Mouse (Mus musculus) kidney, postnatal 10 days (tissue): ENCODE measurements at regions not wholly inside any gene's neighbourhood (a gene's known extent, or its start where the extent isn't known, plus 50 kb on each side); places are given as distances from the start of the nearest gene placed in this dataset.
A peak's percentile ranks its signal among the peaks of the same experiment; 100 is the strongest.

Experiments
- DNase-seq: peaks from one replicate; pipeline ENCODE4 v3.0.0; 2021; ENCODE audit warnings: mixed read lengths

GRCm38 (mm10) chr2:133614672-133615071, 62.7 kb downstream of the Bmp2 start:
- DNase-seq: peak; percentile 50

- DNase-seq: no peak
These were observed 63.3 kb downstream of the Bmp2 start for GRCm38 (mm10) chr2:133615299-133615698.

- no peak for DNase-seq
These were observed 65.4 kb downstream of the Bmp2 start for GRCm38 (mm10) chr2:133617317-133617835.

- DNase-seq: no peak
These were observed 70.6 kb downstream of the Bmp2 start for GRCm38 (mm10) chr2:133622523-133622922.

- DNase-seq: no peak
These were observed 73.6 kb downstream of the Bmp2 start for GRCm38 (mm10) chr2:133625542-133625941.

- DNase-seq: no peak
These were observed 76.9 kb downstream of the Bmp2 start for GRCm38 (mm10) chr2:133628874-133629273.

- no peak for DNase-seq
These were observed 83.5 kb downstream of the Bmp2 start for GRCm38 (mm10) chr2:133635434-133635833.

- DNase-seq: no peak
These were observed 98.0 kb downstream of the Bmp2 start for GRCm38 (mm10) chr2:133649874-133650481.

GRCm38 (mm10) chr2:133666331-133667054, 114.5 kb downstream of the Bmp2 start:
- DNase-seq: no peak

- no peak for DNase-seq
These were observed 115.1 kb downstream of the Bmp2 start for GRCm38 (mm10) chr2:133667055-133667395.

GRCm38 (mm10) chr2:133669821-133670220, 117.9 kb downstream of the Bmp2 start:
- DNase-seq: no peak

GRCm38 (mm10) chr2:133671528-133671927, 119.6 kb downstream of the Bmp2 start:
- DNase-seq: no peak

GRCm38 (mm10) chr2:133684367-133684766, 132.4 kb downstream of the Bmp2 start:
- no peak for DNase-seq

GRCm38 (mm10) chr2:133688121-133688787, 136.3 kb downstream of the Bmp2 start:
- no peak for DNase-seq

- DNase-seq: no peak
These were observed 136.8 kb downstream of the Bmp2 start for GRCm38 (mm10) chr2:133688788-133689155.

GRCm38 (mm10) chr2:133708735-133709584, 157.0 kb downstream of the Bmp2 start:
- DNase-seq: no peak

GRCm38 (mm10) chr2:133716243-133716642, 164.3 kb downstream of the Bmp2 start:
- no peak for DNase-seq

- DNase-seq: no peak
These were observed 165.1 kb downstream of the Bmp2 start for GRCm38 (mm10) chr2:133717076-133717475.

- peak; percentile 22 for DNase-seq
These were observed 172.4 kb downstream of the Bmp2 start for GRCm38 (mm10) chr2:133724310-133724709.

GRCm38 (mm10) chr2:133724757-133725156, 172.8 kb downstream of the Bmp2 start:
- no peak for DNase-seq

- no peak for DNase-seq
These were observed 182.7 kb downstream of the Bmp2 start for GRCm38 (mm10) chr2:133734469-133735225.

- no peak for DNase-seq
These were observed 187.0 kb downstream of the Bmp2 start for GRCm38 (mm10) chr2:133738839-133739430.
